Mouse (Mus musculus): ENCODE measurements around the gene Bdh2.

DNA sequence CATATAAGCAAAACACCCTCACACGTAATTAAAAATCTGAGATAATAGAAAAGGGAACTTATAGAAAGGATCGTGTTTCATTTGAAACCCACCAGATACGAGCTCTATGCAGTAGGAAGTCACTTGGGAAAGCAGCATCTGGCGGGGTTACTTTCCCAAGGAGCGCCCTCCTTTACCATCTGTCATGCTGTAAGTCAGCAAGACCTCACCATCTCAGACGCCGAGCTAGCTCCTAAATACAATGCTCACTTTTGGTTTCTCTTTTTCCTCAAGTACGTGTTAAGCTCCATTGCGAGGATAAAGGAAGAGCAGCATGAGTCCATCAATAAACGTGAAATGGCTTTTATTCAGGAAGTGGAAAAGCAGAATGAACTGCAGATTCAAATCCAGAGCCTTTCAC, 22.1 kb upstream of the Bdh2 start:
- no peak for TF ChIP-seq USF1 (IDR thresholded peaks at IDR 0.05; ENCODE audit: low read depth)
- TF ChIP-seq CTCF (IDR thresholded peaks at IDR 0.05; ENCODE audit: control insufficient read depth, insufficient read depth, insufficient read length) = no peak

All from C2C12 (cell line).